Mouse (Mus musculus) lung, embryonic 15.5 days (tissue): ENCODE measurements around the gene Lsp1. TPM values are rescaled to one million over a fixed set of nuclear protein-coding genes. Genes with fewer than 3 reads are reported as not detected.

Experiments used
- ATAC-seq: fragments of 200-750 bp; cut with Nextera tagmentation; 2 replicates; pipeline ENCODE4 v1.8.0; 2017; ENCODE audit warnings: moderate number of reproducible peaks, borderline replicate concordance; ENCODE audit not compliant: low FRiP score, low TSS enrichment; ENCODE audit errors: extremely low read depth
- H3K27ac ChIP-seq: fragments of 300-500 bp; sonication (generic); 2 replicates; pipeline ENCODE4 v1.5.1; 2015; ENCODE audit warnings: moderate library complexity, mild to moderate bottlenecking, inconsistent platforms
- H3K27me3 ChIP-seq: fragments of 300-500 bp; sonication (generic); 2 replicates; pipeline ENCODE4 v1.6.1; 2015; ENCODE audit warnings: inconsistent platforms
- H3K36me3 ChIP-seq: fragments of 300-500 bp; sonication (generic); 2 replicates; pipeline ENCODE4 v1.6.1; 2015; ENCODE audit warnings: inconsistent platforms
- H3K4me1 ChIP-seq: fragments of 300-500 bp; sonication (generic); 2 replicates; pipeline ENCODE4 v1.6.1; 2015; ENCODE audit warnings: inconsistent platforms
- H3K4me2 ChIP-seq: fragments of 300-500 bp; sonication (generic); 2 replicates; pipeline ENCODE4 v1.6.1; 2015; ENCODE audit warnings: inconsistent platforms, mild to moderate bottlenecking, moderate library complexity
- H3K4me3 ChIP-seq: fragments of 300-500 bp; sonication (generic); 2 replicates; pipeline ENCODE4 v1.5.1; 2015; ENCODE audit warnings: mild to moderate bottlenecking, inconsistent platforms
- H3K9ac ChIP-seq: fragments of 300-500 bp; sonication (generic); 2 replicates; pipeline ENCODE4 v1.6.1; 2015; ENCODE audit warnings: inconsistent platforms
- H3K9me3 ChIP-seq: fragments of 300-500 bp; sonication (generic); 2 replicates; pipeline ENCODE4 v1.6.1; 2016; ENCODE audit warnings: inconsistent platforms
- WGBS: fragments of 180-500 bp; shearing (Covaris S2); methylation state at CpG from one replicate; pipeline ENCODE4 v1.1.7; 2015; 5-methylcytosine and 5-hydroxymethylcytosine counted together
- polyA plus RNA-seq: library from polyadenylated mRNA; unstranded; fragments of >200 nt; fragmentation: Nextera tagmentation; extraction: Ambion mirVana; gene quantifications from 2 replicates; pipeline ENCODE4 v1.2.1, GENCODE M21; 2015

The Lsp1 gene
- polyA plus RNA-seq, 1 experiment from 2014 or later: 130 TPM

DNA sequence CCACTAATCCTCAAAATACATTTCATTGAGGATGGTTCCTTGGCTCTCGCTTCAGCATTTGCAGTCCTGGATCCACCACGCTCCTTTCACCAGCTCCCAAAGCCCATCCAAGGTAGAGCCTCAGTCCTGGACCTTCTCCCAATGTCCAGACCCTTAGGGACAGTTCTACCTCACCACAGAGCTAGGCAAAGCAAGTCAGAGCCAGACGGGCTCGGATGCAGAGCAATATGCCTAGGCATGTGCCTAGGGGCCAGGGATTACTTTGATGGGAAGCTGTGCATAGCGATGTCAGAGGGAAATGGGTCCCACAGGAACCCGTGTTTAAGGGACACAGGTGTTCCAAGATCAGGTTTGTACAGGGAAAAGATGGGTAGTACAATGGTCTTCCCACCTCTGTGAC, 15.3 kb upstream of the Lsp1 start:
- 90% methylated on average over 6 of the region's 6 CpGs for WGBS

DNA sequence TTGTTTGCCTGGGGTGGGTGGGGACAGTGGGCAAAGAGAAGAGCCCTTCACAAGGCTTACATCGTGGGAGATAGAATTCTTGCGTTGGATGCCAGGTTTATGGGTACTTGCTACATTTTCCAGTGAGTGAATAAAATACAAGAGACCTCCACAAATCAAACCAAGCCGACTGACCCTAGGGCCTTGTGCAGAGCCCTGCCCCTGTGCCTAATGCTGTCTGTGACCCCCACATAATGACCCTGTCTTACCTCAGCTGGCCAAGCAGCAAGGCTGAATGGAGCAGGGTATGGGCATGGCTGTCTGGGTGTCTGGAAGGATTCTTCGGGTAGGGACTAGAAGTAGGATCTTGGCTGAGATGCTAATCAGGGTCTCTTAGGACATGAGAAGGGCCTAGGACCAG, 14.3 kb upstream of the Lsp1 start:
- Histone ChIP-seq H3K36me3 (no peaks in the 10 kb centered on the region), H3K4me2 (no peak overlapping the region), H3K27me3 (no peaks in the 10 kb centered on the region), H3K9me3 (no peaks in the 10 kb centered on the region), H3K4me3 (no peak overlapping the region), H3K9ac (no peak overlapping the region), H3K27ac (no peak overlapping the region), H3K4me1 (peaks cover 6% of the 10 kb centered on the region; the same call in 1 of the 2 replicates)
- ATAC-seq: no peak
- 85% methylated on average over 4 of the region's 4 CpGs for WGBS

More for the DNA sequence above, 15.3 kb upstream of the Lsp1 start:
- H3K36me3 ChIP-seq: no peaks in the 10 kb centered on the region
- peaks cover 14% of the 10 kb centered on the region for H3K4me1 ChIP-seq
- H3K4me3 ChIP-seq: no peak overlapping the region
- ATAC-seq: no peak
- H3K4me2 ChIP-seq: no peak overlapping the region
- H3K9me3 ChIP-seq: no peaks in the 10 kb centered on the region
- no peak overlapping the region for H3K27ac ChIP-seq
- no peak overlapping the region for H3K9ac ChIP-seq
- no peaks in the 10 kb centered on the region for H3K27me3 ChIP-seq

DNA sequence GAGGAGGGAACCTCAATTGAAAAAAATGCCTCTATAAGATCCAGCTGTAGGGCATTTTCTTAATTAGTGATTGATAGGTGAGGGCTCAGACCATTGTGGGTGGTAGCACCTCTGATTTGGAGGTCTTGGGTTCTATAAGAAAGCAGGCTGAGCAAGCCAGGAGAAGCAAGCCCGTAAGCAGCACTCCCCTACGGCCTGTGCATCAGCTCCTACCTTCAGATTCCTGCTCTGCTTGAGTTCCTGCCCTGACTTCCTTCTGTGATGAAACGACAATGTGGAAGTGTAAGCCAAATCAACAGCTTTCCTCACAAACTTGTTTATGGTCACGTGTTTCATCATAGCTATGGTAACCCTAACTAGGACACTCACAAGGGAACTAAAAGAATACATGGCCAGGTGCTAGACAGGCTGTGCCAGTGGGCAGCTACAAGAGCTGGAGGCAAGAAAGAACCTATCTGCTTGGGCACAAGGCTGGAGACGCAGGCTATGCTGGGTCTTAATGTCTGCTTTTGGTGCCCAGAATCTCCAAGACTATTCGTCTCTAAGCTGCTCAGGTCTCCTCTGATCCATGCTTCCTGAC, 11.5 kb upstream of the Lsp1 start:
- ATAC-seq: no peak
- WGBS: 73% methylated on average over 6 of the region's 6 CpGs
- H3K27me3 ChIP-seq: no peaks in the 10 kb centered on the region
- no peak overlapping the region for H3K4me3 ChIP-seq
- H3K36me3 ChIP-seq: no peaks in the 10 kb centered on the region
- H3K4me2 ChIP-seq: no peak overlapping the region
- no peak overlapping the region for H3K27ac ChIP-seq
- H3K9me3 ChIP-seq: no peaks in the 10 kb centered on the region
- H3K9ac ChIP-seq: no peak overlapping the region
- peaks cover 4% of the 10 kb centered on the region for H3K4me1 ChIP-seq

DNA sequence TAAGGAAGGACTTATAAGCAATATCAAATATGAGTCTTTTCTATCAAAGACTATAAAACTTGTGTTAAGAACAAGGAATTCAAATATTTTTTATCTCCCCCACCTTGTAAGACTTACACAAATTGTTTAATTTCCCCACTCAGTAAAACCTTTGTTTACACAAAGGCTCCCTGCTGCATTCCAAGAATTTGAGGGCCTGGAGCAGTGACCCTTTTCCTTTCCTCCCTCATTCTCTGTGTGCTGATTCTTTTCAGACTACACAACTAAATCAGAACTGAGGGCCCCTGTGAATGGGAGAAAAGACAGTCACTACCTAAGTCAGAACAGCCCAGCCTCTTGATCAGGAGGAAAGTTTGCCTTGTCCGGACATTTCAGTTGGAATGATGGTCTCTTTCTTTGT, 5.9 kb upstream of the Lsp1 start:
- no peak overlapping the region for H3K9ac ChIP-seq
- H3K27ac ChIP-seq: peak overlapping the region; percentile 78
- 29% methylated on average over 1 of the region's 1 CpGs for WGBS
- no peaks in the 10 kb centered on the region for H3K9me3 ChIP-seq
- ATAC-seq: no peak
- H3K36me3 ChIP-seq: no peaks in the 10 kb centered on the region
- peaks cover 55% of the 10 kb centered on the region for H3K4me1 ChIP-seq
- no peaks in the 10 kb centered on the region for H3K27me3 ChIP-seq
- no peak overlapping the region for H3K4me2 ChIP-seq
- no peak overlapping the region for H3K4me3 ChIP-seq

DNA sequence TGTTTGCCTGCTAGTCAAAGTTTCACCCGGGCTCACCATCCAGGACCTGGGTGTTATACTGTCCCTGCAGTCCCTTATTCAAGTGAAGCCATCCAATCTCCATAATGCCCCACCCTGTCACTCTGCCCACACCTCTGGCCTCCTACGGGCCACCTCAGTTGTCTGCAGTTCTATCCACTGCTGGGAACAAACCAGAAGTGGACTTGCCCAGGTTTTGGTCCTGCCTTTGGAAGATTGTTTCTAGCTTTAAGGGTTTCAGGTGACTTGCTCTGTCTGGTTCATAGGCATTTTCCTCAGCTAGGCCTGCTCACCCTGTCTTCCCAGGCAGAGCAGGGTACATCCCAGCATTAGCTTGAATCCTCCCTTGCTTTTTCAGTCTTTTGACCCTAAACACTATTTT, 5.4 kb upstream of the Lsp1 start:
- no peaks in the 10 kb centered on the region for H3K9me3 ChIP-seq
- no peak for ATAC-seq
- no peak overlapping the region for H3K9ac ChIP-seq
- no peaks in the 10 kb centered on the region for H3K36me3 ChIP-seq
- H3K4me3 ChIP-seq: no peak overlapping the region
- peaks cover 61% of the 10 kb centered on the region for H3K4me1 ChIP-seq
- WGBS: 46% methylated on average over 2 of the region's 2 CpGs
- no peaks in the 10 kb centered on the region for H3K27me3 ChIP-seq
- no peak overlapping the region for H3K4me2 ChIP-seq
- peak overlapping the region; percentile 78 for H3K27ac ChIP-seq

DNA sequence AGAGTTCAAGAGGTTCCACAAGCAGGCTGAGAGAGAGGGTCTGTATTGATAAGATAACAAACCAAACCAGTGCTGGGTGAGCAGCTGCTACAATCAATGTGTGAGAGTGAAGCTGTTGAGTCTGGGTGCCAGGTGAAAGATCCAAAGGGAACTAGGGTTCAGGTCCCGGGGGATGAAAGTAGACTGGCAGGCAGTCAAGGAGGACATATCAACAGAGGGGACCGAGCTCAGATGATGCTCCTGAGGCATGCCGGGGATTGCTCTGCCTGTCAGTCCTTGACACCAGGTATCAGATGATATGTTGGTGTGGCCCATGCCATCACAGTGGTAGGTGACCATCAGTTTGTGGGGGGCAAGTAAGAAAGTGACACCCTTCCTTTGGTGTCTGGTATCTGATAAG, 3.8 kb upstream of the Lsp1 start:
- Histone ChIP-seq H3K9ac (no peak overlapping the region), H3K4me1 (peaks cover 63% of the 10 kb centered on the region), H3K27ac (peak overlapping the region; percentile 93), H3K27me3 (no peaks in the 10 kb centered on the region), H3K9me3 (no peaks in the 10 kb centered on the region), H3K36me3 (no peaks in the 10 kb centered on the region), H3K4me3 (no peak overlapping the region), H3K4me2 (no peak overlapping the region)
- 32% methylated on average over 3 of the region's 3 CpGs for WGBS
- no peak for ATAC-seq

DNA sequence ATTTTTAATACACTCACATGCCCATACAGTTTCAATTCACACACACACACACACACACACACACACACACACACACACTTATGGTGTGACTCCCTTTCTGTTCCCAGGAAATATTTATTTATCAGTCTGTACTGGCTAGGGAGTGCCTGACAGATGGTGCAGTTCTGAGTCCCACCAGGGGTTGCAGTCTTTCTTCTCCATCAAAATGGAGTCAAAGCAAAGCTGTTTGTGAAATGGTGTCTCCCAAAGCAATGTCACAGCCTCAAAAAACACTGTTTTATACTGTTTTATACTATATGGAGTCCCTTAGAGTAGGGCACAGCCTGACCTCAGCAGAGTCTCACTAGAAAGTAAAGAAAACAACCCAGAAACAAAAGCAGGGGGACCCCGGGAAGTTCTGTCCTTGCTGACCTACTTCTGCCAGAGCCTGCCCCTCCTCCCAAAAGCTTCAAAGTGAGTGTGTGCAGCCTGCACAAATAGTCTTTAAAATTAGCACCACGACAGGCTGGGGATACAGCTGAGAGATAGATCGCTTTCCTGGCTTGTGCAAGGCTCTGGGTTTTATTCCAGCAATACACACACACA, 3.3 kb upstream of the Lsp1 start:
- 12% methylated on average over 3 of the region's 3 CpGs for WGBS
- peak; percentile 37; the same call in 1 of the 2 replicates for ATAC-seq
- Histone ChIP-seq H3K27ac (peak overlapping the region; percentile 93), H3K9me3 (no peaks in the 10 kb centered on the region), H3K9ac (no peak overlapping the region), H3K36me3 (no peaks in the 10 kb centered on the region), H3K4me2 (no peak overlapping the region), H3K4me1 (peaks cover 63% of the 10 kb centered on the region), H3K4me3 (no peak overlapping the region), H3K27me3 (no peaks in the 10 kb centered on the region)

DNA sequence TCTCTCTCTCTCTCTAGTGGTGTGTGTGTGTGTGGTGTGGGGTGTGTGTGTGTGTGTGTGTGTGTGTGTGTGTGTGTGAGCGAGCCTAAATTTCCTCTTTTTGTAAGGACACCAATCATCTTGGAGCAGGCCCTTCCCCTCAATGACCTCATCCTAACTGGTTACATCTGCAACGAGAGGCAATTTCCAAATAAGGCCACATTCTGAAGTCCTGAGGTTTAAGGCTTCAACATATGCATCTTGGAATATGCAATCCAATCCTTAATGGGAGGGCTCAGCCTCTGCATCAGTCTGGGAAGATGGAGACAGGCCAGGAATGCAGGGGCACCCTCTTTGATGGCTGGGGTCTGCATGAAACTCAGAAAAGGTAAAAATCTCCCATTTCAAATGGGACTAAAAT, 2.6 kb upstream of the Lsp1 start:
- Histone ChIP-seq H3K9ac (no peak overlapping the region), H3K4me2 (no peak overlapping the region), H3K4me3 (no peak overlapping the region), H3K36me3 (no peaks in the 10 kb centered on the region), H3K9me3 (no peaks in the 10 kb centered on the region), H3K27ac (peak overlapping the region; percentile 93), H3K27me3 (no peaks in the 10 kb centered on the region), H3K4me1 (peaks cover 63% of the 10 kb centered on the region)
- 0% methylated on average over 2 of the region's 2 CpGs for WGBS
- ATAC-seq: peak; percentile 88

DNA sequence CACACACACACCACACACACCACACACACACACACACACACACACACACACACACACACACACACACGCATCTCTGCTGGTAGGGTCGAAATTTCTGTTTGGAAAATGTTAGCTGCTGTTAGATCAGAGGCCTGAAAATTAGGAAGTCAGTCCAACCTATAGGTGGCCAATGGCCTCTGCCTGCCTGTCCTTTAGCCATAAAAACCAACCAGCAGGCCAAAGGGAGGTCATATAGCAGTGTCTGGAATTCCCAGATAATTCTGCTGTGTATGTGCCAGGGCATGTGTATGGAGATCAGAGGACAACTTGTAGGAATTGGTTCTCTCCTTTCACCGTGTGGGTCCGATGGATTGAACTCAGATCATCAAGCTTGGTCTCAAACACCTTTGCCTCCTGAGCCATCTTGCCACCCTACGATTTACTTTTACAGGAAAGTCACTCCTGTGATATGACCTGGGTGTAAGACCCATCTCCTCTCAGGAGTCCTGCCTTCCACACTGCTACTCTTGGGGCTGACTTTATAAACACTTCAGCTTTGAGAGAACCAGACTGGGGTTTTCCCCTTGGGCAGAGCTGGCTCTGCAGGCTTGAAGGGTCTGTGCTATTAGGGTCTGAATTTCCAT, 1.8 kb upstream of the Lsp1 start:
- ATAC-seq: no peak
- peak overlapping the region; percentile 93 for H3K27ac ChIP-seq
- peaks cover 62% of the 10 kb centered on the region for H3K4me1 ChIP-seq
- no peak overlapping the region for H3K9ac ChIP-seq
- no peak overlapping the region for H3K4me2 ChIP-seq
- no peaks in the 10 kb centered on the region for H3K9me3 ChIP-seq
- no peaks in the 10 kb centered on the region for H3K36me3 ChIP-seq
- 50% methylated on average over 5 of the region's 5 CpGs for WGBS
- no peaks in the 10 kb centered on the region for H3K27me3 ChIP-seq
- no peak overlapping the region for H3K4me3 ChIP-seq

DNA sequence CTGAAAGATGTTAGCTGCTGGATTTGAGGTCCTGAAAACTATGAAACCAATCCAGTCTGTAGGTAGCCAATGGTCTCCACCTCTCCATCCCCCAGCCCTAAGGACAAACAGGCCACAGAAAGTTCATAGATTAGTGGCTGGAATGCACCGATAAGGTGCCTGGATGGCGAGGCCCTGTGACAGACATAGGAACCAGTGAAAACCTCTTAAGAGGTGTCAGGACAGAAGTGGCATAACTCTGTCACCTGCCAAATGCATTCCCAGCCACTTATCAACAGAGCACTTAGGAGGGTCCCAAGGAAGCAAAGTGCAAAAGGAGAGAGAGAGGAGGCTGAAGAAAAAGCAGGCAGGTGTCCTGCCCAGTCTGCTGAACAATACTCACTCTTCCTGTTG, 1.3 kb upstream of the Lsp1 start:
- WGBS: 50% methylated on average over 2 of the region's 2 CpGs
- ATAC-seq: no peak
- H3K4me1 ChIP-seq: peaks cover 57% of the 10 kb centered on the region

DNA sequence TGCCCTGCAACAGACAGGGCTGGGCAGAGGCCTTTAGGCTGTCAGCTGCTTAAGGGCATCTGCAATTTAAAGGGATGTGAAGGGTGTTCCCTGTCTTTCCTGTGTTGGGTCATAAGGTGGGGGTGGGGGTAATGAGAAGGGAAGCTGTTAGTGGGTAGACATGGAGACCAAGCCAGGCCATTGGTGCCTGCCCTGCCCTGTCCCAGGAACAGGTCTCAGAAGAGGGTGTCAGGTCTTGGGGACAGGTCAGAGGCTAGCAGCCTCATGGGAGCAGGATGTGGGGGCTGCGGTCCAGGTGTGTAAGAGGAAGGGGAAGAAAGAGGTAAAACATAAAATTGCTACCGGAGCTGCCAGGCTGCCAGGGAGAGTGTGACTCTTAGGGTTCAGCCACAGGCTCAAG, 837 bp downstream of the Lsp1 start:
- H3K9ac ChIP-seq: no peak overlapping the region
- no peaks in the 10 kb centered on the region for H3K9me3 ChIP-seq
- ATAC-seq: no peak
- no peak overlapping the region for H3K4me3 ChIP-seq
- no peaks in the 10 kb centered on the region for H3K27me3 ChIP-seq
- no peaks in the 10 kb centered on the region for H3K36me3 ChIP-seq
- H3K4me2 ChIP-seq: no peak overlapping the region
- H3K27ac ChIP-seq: no peak overlapping the region
- WGBS: 78% methylated on average over 2 of the region's 2 CpGs
- H3K4me1 ChIP-seq: peaks cover 39% of the 10 kb centered on the region

More for the DNA sequence above, 1.3 kb upstream of the Lsp1 start:
- Histone ChIP-seq H3K9ac (no peak overlapping the region), H3K4me3 (no peak overlapping the region), H3K4me2 (no peak overlapping the region), H3K9me3 (no peaks in the 10 kb centered on the region), H3K27ac (peak overlapping the region; percentile 93), H3K27me3 (no peaks in the 10 kb centered on the region), H3K36me3 (no peaks in the 10 kb centered on the region)

DNA sequence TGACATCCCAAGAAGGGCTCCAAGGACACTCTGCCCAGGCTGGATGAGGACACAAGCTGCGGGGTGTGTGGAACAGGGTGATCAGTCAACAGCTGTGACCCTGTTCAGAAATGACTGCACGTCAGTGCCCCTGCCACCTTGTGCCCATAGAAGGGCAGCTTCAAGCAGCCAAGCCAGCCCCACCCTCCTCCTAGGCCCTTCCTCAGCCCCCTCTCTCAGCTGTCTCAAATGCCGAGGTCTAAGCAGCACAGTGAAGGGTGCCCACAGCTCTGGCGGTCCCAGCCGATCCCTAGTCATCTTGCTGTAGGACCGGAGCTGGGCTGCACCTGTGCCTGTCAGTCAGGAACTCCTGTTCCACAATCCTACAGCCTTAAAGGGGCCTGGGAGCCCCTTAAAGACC, 1.6 kb downstream of the Lsp1 start:
- no peak for ATAC-seq
- H3K9ac ChIP-seq: no peak overlapping the region
- no peak overlapping the region for H3K27ac ChIP-seq

More for the DNA sequence above, 1.6 kb downstream of the Lsp1 start:
- peaks cover 31% of the 10 kb centered on the region for H3K4me1 ChIP-seq
- H3K4me2 ChIP-seq: no peak overlapping the region
- H3K27me3 ChIP-seq: no peaks in the 10 kb centered on the region
- H3K4me3 ChIP-seq: no peak overlapping the region
- H3K9me3 ChIP-seq: no peaks in the 10 kb centered on the region
- 72% methylated on average over 6 of the region's 6 CpGs for WGBS
- H3K36me3 ChIP-seq: no peaks in the 10 kb centered on the region
